Mouse (Mus musculus): ENCODE data around the gene Vti1a. TPM values are rescaled to one million over a fixed set of nuclear protein-coding genes. Genes with fewer than 3 reads are reported as not detected.

Gene Vti1a
- polyA plus RNA-seq, 2 experiments: 6.9 to 11.9 TPM

DNA sequence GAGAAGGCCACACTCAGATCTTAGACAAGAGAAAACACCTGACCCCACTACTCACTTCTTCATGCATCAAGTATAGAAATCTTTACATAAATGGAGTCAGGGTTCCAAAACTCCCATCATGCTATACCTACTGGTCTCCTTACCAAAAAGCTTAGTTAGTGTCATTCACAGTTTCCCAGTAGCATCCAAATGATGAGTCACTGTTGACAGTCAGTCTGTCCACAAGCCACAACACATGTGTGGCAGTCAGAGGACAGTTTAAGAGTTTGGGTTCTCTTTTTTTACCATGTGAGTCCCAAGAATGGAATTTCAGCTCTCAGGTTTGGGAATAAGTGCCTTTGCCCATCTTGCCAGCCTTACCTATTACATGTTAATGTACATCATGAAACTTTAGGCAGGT lies 27.1 kb upstream of the Vti1a start:
- H3K4me1 ChIP-seq (replicated peaks; ENCODE audit: control insufficient read depth in 2 of 2, insufficient read depth in 2 of 2, low read length in 1 of 2): peaks cover 22 to 33% of the 10 kb centered on the region in 2 experiments
- H3K9me3 ChIP-seq (ENCODE audit: control insufficient read depth, low read length): no peaks in the 10 kb centered on the region
- no peak overlapping the region for H3K4me2 ChIP-seq (ENCODE audit: low read depth)
- no peak for TF ChIP-seq EP300 (IDR thresholded peaks at IDR 0.05; ENCODE audit: low read depth)
- no peak for TF ChIP-seq CTCF (IDR thresholded peaks at IDR 0.05; ENCODE audit: low read depth)
- ATAC-seq (ENCODE audit: insufficient read depth) (no peak), DNase-seq (ENCODE audit: low read depth in 3 of 3, low spot score in 3 of 3) (no peak)
- H3K9ac ChIP-seq (replicated peaks): no peak overlapping the region
- H3K4me3 ChIP-seq (ENCODE audit: insufficient read depth in 1 of 2, low read depth in 2 of 2, low read length in 2 of 2): no peak overlapping the region
- H3K27ac ChIP-seq: no peak overlapping the region
- H3K27me3 ChIP-seq (ENCODE audit: control insufficient read depth, insufficient read depth, low read length): no peaks in the 10 kb centered on the region
- peaks cover 82% of the 10 kb centered on the region for H3K36me3 ChIP-seq (replicated peaks; ENCODE audit: control insufficient read depth, insufficient read depth, low read depth)

DNA sequence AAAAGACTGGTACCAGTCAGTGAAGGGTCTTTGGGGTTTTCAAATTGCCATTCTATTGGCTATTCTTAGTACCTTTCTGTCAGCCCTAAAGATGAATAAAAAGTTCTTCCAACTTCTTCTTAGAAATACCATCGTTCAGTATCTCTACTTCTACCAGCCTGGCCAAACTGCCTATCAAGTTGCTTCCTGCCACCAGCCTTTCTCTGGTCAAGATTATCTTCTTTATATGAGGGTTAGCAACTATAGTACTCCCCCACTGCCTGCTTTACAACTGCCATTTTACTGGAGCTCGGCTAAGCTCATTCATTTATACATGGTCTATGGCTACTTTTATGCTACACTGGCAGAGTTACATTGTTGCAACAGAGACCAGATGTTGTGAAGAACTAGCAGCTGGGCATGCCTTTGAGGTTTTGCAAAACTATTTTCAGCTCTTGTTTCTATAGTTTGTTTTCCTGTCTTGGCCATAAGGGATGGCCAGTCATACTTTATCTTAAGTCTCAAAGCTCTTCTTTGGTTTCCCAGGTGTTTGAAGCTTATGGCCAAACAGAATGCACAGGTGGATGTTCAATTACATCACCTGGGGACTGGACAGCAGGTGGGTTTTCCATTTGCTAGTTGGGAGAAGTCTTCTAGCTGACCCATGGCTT lies 25.3 kb upstream of the Vti1a start:
- no peaks in the 10 kb centered on the region for H3K27me3 ChIP-seq (ENCODE audit: control insufficient read depth, insufficient read depth, low read length)
- peaks cover 86% of the 10 kb centered on the region for H3K36me3 ChIP-seq (replicated peaks; ENCODE audit: control insufficient read depth, insufficient read depth, low read depth)
- no peak overlapping the region for H3K4me3 ChIP-seq (ENCODE audit: insufficient read depth in 1 of 2, low read depth in 2 of 2, low read length in 2 of 2)
- H3K4me1 ChIP-seq (replicated peaks; ENCODE audit: control insufficient read depth in 2 of 2, insufficient read depth in 2 of 2, low read length in 1 of 2): peaks cover 15 to 29% of the 10 kb centered on the region in 2 experiments
- no peak overlapping the region for H3K27ac ChIP-seq
- 31% methylated on average over 2 of the region's 2 CpGs for WGBS (ENCODE audit: insufficient replicate concordance)
- no peaks in the 10 kb centered on the region for H3K9me3 ChIP-seq (ENCODE audit: control insufficient read depth, low read length)
- H3K4me2 ChIP-seq (ENCODE audit: low read depth): no peak overlapping the region
- H3K9ac ChIP-seq (replicated peaks): no peak overlapping the region
- TF ChIP-seq CTCF (IDR thresholded peaks at IDR 0.05; ENCODE audit: low read depth) (no peak), EP300 (IDR thresholded peaks at IDR 0.05; ENCODE audit: low read depth) (no peak)
- ATAC-seq (ENCODE audit: insufficient read depth): no peak
- no peak for DNase-seq (ENCODE audit: low read depth in 3 of 3, low spot score in 3 of 3)

DNA sequence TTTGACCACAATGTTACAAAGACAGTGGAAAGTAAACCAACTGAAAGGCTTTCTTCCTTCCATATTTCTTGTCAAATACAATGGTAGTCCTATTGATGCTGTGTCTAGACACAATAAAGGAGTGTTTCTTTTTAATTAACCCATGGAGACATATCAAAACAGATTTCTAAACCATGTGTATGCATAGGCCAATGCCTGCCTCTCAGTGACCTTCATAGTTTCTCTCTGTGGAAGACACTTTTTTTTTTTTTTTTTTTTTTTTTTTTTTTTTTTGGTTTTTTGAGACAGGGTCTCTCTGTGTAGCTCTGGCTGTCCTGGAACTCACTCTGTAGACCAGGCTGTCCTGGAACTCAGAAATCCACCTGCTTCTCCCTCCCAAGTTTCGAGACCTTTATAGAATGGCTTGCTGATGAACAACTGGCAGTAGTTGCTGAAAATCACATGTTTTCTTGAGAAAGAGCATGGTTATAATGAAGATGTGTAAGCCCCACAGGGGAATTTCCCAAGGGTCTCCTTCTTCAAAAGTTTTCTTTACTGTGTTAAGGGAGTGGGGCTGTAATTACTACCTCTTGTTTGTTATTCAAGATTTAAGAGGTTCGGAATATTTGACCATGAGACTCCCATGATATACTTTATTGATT lies 23.8 kb upstream of the Vti1a start:
- Histone ChIP-seq H3K9ac (replicated peaks) (no peak overlapping the region), H3K36me3 (replicated peaks; ENCODE audit: control insufficient read depth, insufficient read depth, low read depth) (peaks cover 90% of the 10 kb centered on the region), H3K4me3 (ENCODE audit: insufficient read depth in 1 of 2, low read depth in 2 of 2, low read length in 2 of 2) (no peak overlapping the region), H3K9me3 (ENCODE audit: control insufficient read depth, low read length) (no peaks in the 10 kb centered on the region), H3K27ac (no peak overlapping the region), H3K4me2 (ENCODE audit: low read depth) (no peak overlapping the region), H3K27me3 (ENCODE audit: control insufficient read depth, insufficient read depth, low read length) (no peaks in the 10 kb centered on the region), H3K4me1 (replicated peaks; ENCODE audit: control insufficient read depth in 2 of 2, insufficient read depth in 2 of 2, low read length in 1 of 2) (peaks cover 9 to 25% of the 10 kb centered on the region in 2 experiments)
- WGBS (ENCODE audit: insufficient replicate concordance): 81% methylated on average over 2 of the region's 2 CpGs
- TF ChIP-seq CTCF (IDR thresholded peaks at IDR 0.05; ENCODE audit: low read depth): no peak
- DNase-seq (ENCODE audit: low read depth in 3 of 3, low spot score in 3 of 3) (no peak), ATAC-seq (ENCODE audit: insufficient read depth) (no peak)

DNA sequence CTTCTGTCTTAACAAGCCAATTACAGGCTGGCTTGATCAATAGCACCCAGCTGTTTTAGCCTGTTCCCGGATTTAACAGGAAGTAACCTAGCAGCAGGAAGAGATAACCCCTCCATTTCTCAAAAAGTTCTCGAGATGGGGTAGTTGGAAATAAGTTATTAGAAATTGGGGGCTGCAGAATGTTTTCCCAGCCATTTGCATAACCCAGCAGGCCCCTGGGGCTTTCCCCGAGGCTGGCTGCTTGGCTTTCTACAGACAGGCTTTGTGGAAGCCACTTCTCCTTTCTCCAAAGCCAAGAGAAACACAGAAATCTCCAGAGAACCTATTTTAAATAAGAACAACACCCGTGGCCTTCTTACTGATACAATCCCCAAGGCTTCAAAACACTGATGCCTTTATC lies 22.9 kb upstream of the Vti1a start:
- H3K4me1 ChIP-seq (replicated peaks; ENCODE audit: control insufficient read depth in 2 of 2, insufficient read depth in 2 of 2, low read length in 1 of 2): peaks cover 9 to 25% of the 10 kb centered on the region in 2 experiments
- no peaks in the 10 kb centered on the region for H3K27me3 ChIP-seq (ENCODE audit: control insufficient read depth, insufficient read depth, low read length)
- no peak for DNase-seq (ENCODE audit: low read depth in 3 of 3, low spot score in 3 of 3)
- 14% methylated on average over 4 of the region's 4 CpGs for WGBS (ENCODE audit: insufficient replicate concordance)
- H3K4me3 ChIP-seq (ENCODE audit: insufficient read depth in 1 of 2, low read depth in 2 of 2, low read length in 2 of 2): no peak overlapping the region
- H3K9ac ChIP-seq (replicated peaks): no peak overlapping the region
- H3K4me2 ChIP-seq (ENCODE audit: low read depth): no peak overlapping the region
- peak overlapping the region; percentile 22; the same call in 1 of the 2 replicates for H3K27ac ChIP-seq
- no peak for ATAC-seq (ENCODE audit: insufficient read depth)
- peaks cover 89% of the 10 kb centered on the region for H3K36me3 ChIP-seq (replicated peaks; ENCODE audit: control insufficient read depth, insufficient read depth, low read depth)
- no peaks in the 10 kb centered on the region for H3K9me3 ChIP-seq (ENCODE audit: control insufficient read depth, low read length)
- no peak for TF ChIP-seq CTCF (IDR thresholded peaks at IDR 0.05; ENCODE audit: low read depth)
- TF ChIP-seq EP300 (IDR thresholded peaks at IDR 0.05; ENCODE audit: low read depth): no peak

DNA sequence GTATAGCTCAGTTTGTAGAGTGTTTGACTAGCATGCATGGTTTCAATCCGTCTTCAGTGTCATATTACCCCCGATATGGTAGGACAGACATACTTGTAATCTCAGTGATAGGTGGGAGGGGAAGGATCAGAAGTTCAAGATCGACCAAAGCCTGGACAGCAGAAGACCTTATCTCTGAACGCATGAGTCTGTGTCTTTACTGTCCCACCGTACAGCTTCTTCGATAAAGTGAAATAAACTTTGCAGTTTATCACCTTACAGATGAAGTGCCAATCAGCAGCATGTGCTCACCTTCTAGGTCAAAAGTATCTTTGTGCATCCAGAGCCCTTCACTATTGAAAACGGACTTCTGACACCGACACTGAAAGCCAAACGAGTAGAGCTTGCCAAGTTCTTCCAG lies 21.0 kb upstream of the Vti1a start:
- H3K9me3 ChIP-seq (ENCODE audit: control insufficient read depth, low read length): no peaks in the 10 kb centered on the region
- H3K9ac ChIP-seq (replicated peaks): peak overlapping the region; percentile 9; the same call in 1 of the 2 replicates
- H3K4me1 ChIP-seq (replicated peaks; ENCODE audit: control insufficient read depth in 2 of 2, insufficient read depth in 2 of 2, low read length in 1 of 2): peaks cover 9 to 24% of the 10 kb centered on the region in 2 experiments
- peak in 1 of 3 experiments; percentile 37 for DNase-seq (ENCODE audit: low read depth in 3 of 3, low spot score in 3 of 3)
- no peak overlapping the region for H3K4me3 ChIP-seq (ENCODE audit: insufficient read depth in 1 of 2, low read depth in 2 of 2, low read length in 2 of 2)
- H3K27me3 ChIP-seq (ENCODE audit: control insufficient read depth, insufficient read depth, low read length): no peaks in the 10 kb centered on the region
- ATAC-seq (ENCODE audit: insufficient read depth): peak; percentile 71
- 26% methylated on average over 9 of the region's 9 CpGs for WGBS (ENCODE audit: insufficient replicate concordance)
- peak; percentile 67 for TF ChIP-seq EP300 (IDR thresholded peaks at IDR 0.05; ENCODE audit: low read depth)
- TF ChIP-seq CTCF (IDR thresholded peaks at IDR 0.05; ENCODE audit: low read depth): no peak
- peaks cover 70% of the 10 kb centered on the region for H3K36me3 ChIP-seq (replicated peaks; ENCODE audit: control insufficient read depth, insufficient read depth, low read depth)
- H3K27ac ChIP-seq: peak overlapping the region; percentile 39; the same call in 1 of the 2 replicates
- peak overlapping the region; percentile 11; the same call in 1 of the 2 replicates for H3K4me2 ChIP-seq (ENCODE audit: low read depth)
